ENCODE assay signal across 18 mouse cellular contexts in the genomic region with DNA sequence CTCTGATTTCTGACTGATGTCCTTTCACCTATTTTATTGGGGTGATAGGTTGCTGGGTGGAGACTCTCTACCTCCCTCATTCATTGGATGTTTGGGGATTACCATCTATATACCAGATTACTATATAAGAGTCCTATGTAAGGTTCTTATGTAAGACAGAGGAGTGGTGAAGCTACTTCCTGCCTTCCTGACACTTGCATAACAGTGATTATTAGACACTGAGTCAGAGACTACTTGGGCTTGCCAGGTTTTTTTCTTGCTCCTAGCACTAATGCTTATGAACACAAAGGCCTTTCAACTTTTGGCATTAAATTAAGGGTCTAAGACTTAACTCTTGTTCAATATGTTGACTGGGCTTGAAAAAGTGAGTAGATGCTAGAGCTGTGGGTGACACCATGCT.
"Had no signal": no experiment of that assay in that cellular context is flagged by ENCODE, and none has a peak within 500 bp of the region (broad histone marks: within the 10 kb centered on the region; RNA-seq: fewer than 3 reads in every experiment).

No protein-coding gene starts in this region.

- DNase-seq: kidney, adult 2 months; kidney, postnatal 10 days; kidney, postnatal 36 days; layer of hippocampus, postnatal 36 days; liver, embryonic 13.5 days; lung, adult 2 months; retina, postnatal 1 day; right cerebral cortex, postnatal 4 days; thymus, adult 2 months; thymus, postnatal 25 days had no signal

- H3K9me3 ChIP-seq: kidney, embryonic 15.5 days; liver, embryonic 13.5 days; midbrain, embryonic 12.5 days; midbrain, embryonic 15.5 days; neural tube, embryonic 13.5 days had no signal

- ATAC-seq: intestine, postnatal 0 days; midbrain, embryonic 15.5 days had no signal

- H3K9ac ChIP-seq: kidney, embryonic 15.5 days; liver, embryonic 13.5 days; midbrain, embryonic 12.5 days; midbrain, embryonic 15.5 days; neural tube, embryonic 13.5 days had no signal

- H3K27ac ChIP-seq: kidney, embryonic 15.5 days; left cerebral cortex, adult 2 months; liver, embryonic 13.5 days; macrophage; midbrain, embryonic 12.5 days; midbrain, embryonic 15.5 days; neural tube, embryonic 13.5 days; stomach, postnatal 0 days had no signal

- H3K4me3 ChIP-seq: kidney, embryonic 15.5 days; left cerebral cortex, adult 2 months; liver, embryonic 13.5 days; midbrain, embryonic 12.5 days; midbrain, embryonic 15.5 days; neural tube, embryonic 13.5 days had no signal

- H3K36me3 ChIP-seq: kidney, embryonic 15.5 days; liver, embryonic 13.5 days; midbrain, embryonic 12.5 days; midbrain, embryonic 15.5 days; neural tube, embryonic 13.5 days had no signal

- H3K4me2 ChIP-seq: kidney, embryonic 15.5 days; liver, embryonic 13.5 days; midbrain, embryonic 12.5 days; midbrain, embryonic 15.5 days; neural tube, embryonic 13.5 days had no signal

- H3K4me1 ChIP-seq: kidney, embryonic 15.5 days; liver, embryonic 13.5 days; midbrain, embryonic 12.5 days; midbrain, embryonic 15.5 days; neural tube, embryonic 13.5 days had no signal

- H3K27me3 ChIP-seq: kidney, embryonic 15.5 days; liver, embryonic 13.5 days; midbrain, embryonic 12.5 days; midbrain, embryonic 15.5 days; neural tube, embryonic 13.5 days had no signal
